Mouse (Mus musculus): Measurements from ENCODE around the gene Pik3r5. TPM values are rescaled to one million over a fixed set of nuclear protein-coding genes. Genes with fewer than 3 reads are reported as not detected.

Pik3r5 gene
- polyA plus RNA-seq (2015; fragmentation: Illumina TruSeq; extraction: RNeasy Lipid Tissue Mini Kit (QIAGEN cat#74804); ENCODE audit: low read depth, low replicate concordance), result 2.0 TPM

GRCm38 (mm10) chr11:68431699-68432360, at the start of gene Pik3r5:
Gene Pik3r5, plus strand, starts transcription at chr11:68432121.

GRCm38 (mm10) chr11:68400727-68401219, 31.1 kb upstream of the Pik3r5 start, which contains the start of gene Ntn1:
Gene Ntn1, minus strand, starts transcription at chr11:68400823.

GRCm38 (mm10) chr11:68502902-68503629, 71.1 kb downstream of the Pik3r5 start, which contains the start of gene Pik3r6:
Gene Pik3r6, plus strand, starts transcription at chr11:68503019.

Other genes with a start within 250 kb of the Pik3r5 start
- gene Ntn1, start 31.3 kb upstream of the Pik3r5 start, polyA plus RNA-seq (2015; fragmentation: Illumina TruSeq; extraction: RNeasy Lipid Tissue Mini Kit (QIAGEN cat#74804); ENCODE audit: low read depth, low replicate concordance), result 5.6 TPM
- 2.9 TPM for gene Pik3r6, start 70.9 kb downstream of the Pik3r5 start, polyA plus RNA-seq (2015; fragmentation: Illumina TruSeq; extraction: RNeasy Lipid Tissue Mini Kit (QIAGEN cat#74804); ENCODE audit: low read depth, low replicate concordance)
- gene Mfsd6l, start 124.1 kb downstream of the Pik3r5 start, polyA plus RNA-seq (2015; fragmentation: Illumina TruSeq; extraction: RNeasy Lipid Tissue Mini Kit (QIAGEN cat#74804); ENCODE audit: low read depth, low replicate concordance), result not detected
- gene Ccdc42, start 154.9 kb downstream of the Pik3r5 start, polyA plus RNA-seq (2015; fragmentation: Illumina TruSeq; extraction: RNeasy Lipid Tissue Mini Kit (QIAGEN cat#74804); ENCODE audit: low read depth, low replicate concordance), result 1.00 TPM